Mouse (Mus musculus): ENCODE results near the gene Pde11a.
"Not testable (repeated sequence)": the region's sequence is repeated elsewhere in the genome, so short reads cannot be mapped to it uniquely, and the experiment has no call there.

DNA sequence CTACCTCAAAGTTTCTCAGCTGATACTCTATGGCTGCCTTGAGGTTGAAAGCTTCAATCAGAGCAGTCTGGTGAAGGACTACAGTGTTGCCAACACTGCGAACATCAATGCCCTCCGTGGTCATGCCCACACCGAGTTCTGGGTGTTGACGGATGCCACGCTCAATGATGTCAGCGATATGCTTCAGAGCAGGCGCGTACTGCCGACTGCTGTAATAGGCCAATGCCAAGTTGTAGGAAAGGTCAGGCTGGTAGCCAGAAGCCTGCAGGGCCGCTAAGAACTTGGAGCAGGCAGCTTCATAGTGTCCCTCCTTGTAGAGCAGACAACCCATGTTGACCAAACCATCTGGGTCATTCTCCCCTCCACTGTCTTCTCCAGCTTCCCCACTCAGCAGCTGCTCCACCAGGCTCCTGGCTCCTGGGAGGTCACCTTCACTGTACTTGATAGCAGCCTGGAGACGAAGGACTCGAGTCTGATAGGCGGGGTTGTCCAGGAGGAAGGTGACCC lies 357.6 kb downstream of the Pde11a start:
- TF ChIP-seq CTCF, POLR2A (IDR thresholded peaks at IDR 0.05; ENCODE audit: insufficient read depth, low read depth, low read length): not testable (repeated sequence)

Data from olfactory bulb, adult 2 months (tissue).